Mouse (Mus musculus): Measurements from ENCODE around the gene Ascc1.

- TF ChIP-seq CTCF (IDR thresholded peaks at IDR 0.05; ENCODE audit: extremely low read depth, insufficient read length, insufficient replicate concordance, low read depth, low read length) (no peak), POLR2A (IDR thresholded peaks at IDR 0.05; ENCODE audit: low read depth, low read length) (no peak)
Observed at GRCm38 (mm10) chr10:60003847-60004246, 1.2 kb downstream of the Ascc1 start.
